Mouse (Mus musculus) neutrophil, adult 5-6 weeks (primary cell): ENCODE results near the gene Plscr3. TPM values are rescaled to one million over a fixed set of nuclear protein-coding genes. Genes with fewer than 3 reads are reported as not detected.

Source experiments
- ATAC-seq: fragments of 151-379, 151-347 bp; 2 replicates; pipeline ENCODE4 v1.8.0; 2017; ENCODE audit warnings: mild to moderate bottlenecking, moderate TSS enrichment; ENCODE audit not compliant: insufficient number of reproducible peaks, poor library complexity, low FRiP score, severe bottlenecking; ENCODE audit errors: extremely low read depth
- total RNA-seq: library from RNA; stranded (forward); fragments of 200-1000 nt; gene quantifications from 2 replicates; pipeline ENCODE4 v1.2.3, GENCODE M21; 2017

Plscr3 gene
- total RNA-seq, 1 experiment from 2014 or later = 4.4 TPM

- ATAC-seq = no peak
These were observed 24.1 kb upstream of the Plscr3 start, which contains the start of gene Spem1 for GRCm38 (mm10) chr11:69822080-69822479. TSS of gene Spem1 (minus strand) at chr11:69822180.

- no peak for ATAC-seq
These were observed 22.7 kb upstream of the Plscr3 start for GRCm38 (mm10) chr11:69823456-69823855.

GRCm38 (mm10) chr11:69828832-69829231 lies 17.3 kb upstream of the Plscr3 start:
- no peak for ATAC-seq

GRCm38 (mm10) chr11:69833554-69833953 lies 12.6 kb upstream of the Plscr3 start:
- no peak for ATAC-seq

- ATAC-seq = no peak
These were observed 12.1 kb upstream of the Plscr3 start for GRCm38 (mm10) chr11:69834001-69834549.

- ATAC-seq = no peak
These were observed 10.7 kb upstream of the Plscr3 start for GRCm38 (mm10) chr11:69835326-69835965.

- ATAC-seq = no peak
These were observed 10.2 kb upstream of the Plscr3 start for GRCm38 (mm10) chr11:69835966-69836335.

- ATAC-seq = no peak
These were observed 9.2 kb upstream of the Plscr3 start for GRCm38 (mm10) chr11:69836703-69837576.

- ATAC-seq = no peak
These were observed 8.6 kb upstream of the Plscr3 start, which contains the start of gene Nlgn2 for GRCm38 (mm10) chr11:69837604-69837951. TSS of gene Nlgn2 (minus strand) at chr11:69837784.

GRCm38 (mm10) chr11:69837952-69838713 lies 8.0 kb upstream of the Plscr3 start, which contains the start of gene Tmem256:
TSS of gene Tmem256 (plus strand) at chr11:69838514.
- peak; percentile 83 for ATAC-seq

- no peak for ATAC-seq
These were observed 7.5 kb upstream of the Plscr3 start for GRCm38 (mm10) chr11:69838714-69839104.

- ATAC-seq = 0 out of 2 replicates have a peak, but pooled peaks have one; percentile 4
These were observed 837 bp downstream of the Plscr3 start for GRCm38 (mm10) chr11:69846738-69847688.

GRCm38 (mm10) chr11:69848021-69848420 lies 1.8 kb downstream of the Plscr3 start:
- ATAC-seq = no peak

- no peak for ATAC-seq
These were observed 3.0 kb downstream of the Plscr3 start for GRCm38 (mm10) chr11:69849128-69849527.

- ATAC-seq = no peak
These were observed 3.7 kb downstream of the Plscr3 start for GRCm38 (mm10) chr11:69849884-69850283.

- ATAC-seq = no peak
These were observed 4.6 kb downstream of the Plscr3 start for GRCm38 (mm10) chr11:69850754-69851153.

GRCm38 (mm10) chr11:69853994-69854393 lies 7.8 kb downstream of the Plscr3 start:
- ATAC-seq = no peak

- ATAC-seq = no peak
These were observed 8.5 kb downstream of the Plscr3 start for GRCm38 (mm10) chr11:69854680-69855079.
